Mouse (Mus musculus) gastrocnemius, postnatal 25 days (tissue): ENCODE data around the gene Arv1. TPM values are rescaled to one million over a fixed set of nuclear protein-coding genes. Genes with fewer than 3 reads are reported as not detected.

ENCODE experiments used
- DNase-seq: peaks from one replicate; pipeline ENCODE4 v3.0.0; 2022
- long read RNA-seq, 2 experiments: library from polyadenylated mRNA; stranded (forward); transcript quantifications; one replicate each; pipeline ENCODE4 v2.0.0; 2021
- total RNA-seq, 2 experiments: library from RNA; stranded (reverse); gene quantifications; 1 replicate in 1 of 2; 2 replicates in 1 of 2; pipeline ENCODE4 v1.2.3; 2021

The Arv1 gene
- total RNA-seq, result 1 to 10 TPM; 3.2 to 3.7 TPM
- long read RNA-seq, experiment 1, partial matches to known transcripts, result 0 of 1 reads
- long read RNA-seq, experiment 1, other reads (novel, unspliced or antisense), result 0 of 1 reads
- long read RNA-seq, experiment 2, partial matches to known transcripts, result 0 of 1 reads
- long read RNA-seq, experiment 2, other reads (novel, unspliced or antisense), result 1 of 1 reads

DNA sequence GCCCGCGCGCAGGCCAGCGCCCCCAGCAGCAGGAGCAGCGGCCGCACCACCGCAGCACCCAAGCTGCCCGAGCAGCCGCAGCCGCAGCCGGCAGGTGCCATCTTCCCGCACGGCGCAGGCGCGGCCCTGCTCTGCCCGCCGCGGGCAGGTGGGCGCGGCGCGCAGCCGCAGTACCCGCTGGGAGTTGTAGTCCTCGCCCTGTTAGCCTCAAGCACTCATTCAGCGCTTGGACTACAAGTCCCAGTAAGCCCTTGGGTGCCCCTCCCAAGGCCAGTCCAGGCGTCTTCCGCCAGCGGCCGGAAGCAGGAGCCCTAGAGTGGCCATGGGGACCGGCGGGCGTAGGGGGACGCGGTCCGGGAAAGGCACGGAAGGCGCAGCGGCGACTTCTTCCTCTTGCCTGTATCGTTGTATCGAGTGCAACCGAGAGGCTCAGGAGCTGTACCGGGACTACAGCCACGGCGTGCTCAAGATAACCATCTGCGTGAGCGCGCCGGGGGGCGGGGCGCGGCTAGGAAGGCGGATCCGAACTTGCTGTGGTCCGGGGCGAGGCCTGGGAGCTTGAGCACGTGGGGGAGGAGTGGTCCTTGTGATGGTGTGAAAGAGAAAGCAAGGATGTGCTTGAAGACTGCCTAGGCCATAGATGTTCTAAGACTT lies at the start of gene Arv1, which contains the start of gene Ttc13:
Gene Arv1 (plus strand): TSS at position 278 of the 654 bp plus-strand sequence.
Gene Ttc13 (minus strand): TSS at position 122 of the 654 bp plus-strand sequence.
- DNase-seq, result peak; percentile 97

- DNase-seq, result no peak
Observed at GRCm38 (mm10) chr8:124672345-124672744, 49.6 kb upstream of the Arv1 start.

DNA sequence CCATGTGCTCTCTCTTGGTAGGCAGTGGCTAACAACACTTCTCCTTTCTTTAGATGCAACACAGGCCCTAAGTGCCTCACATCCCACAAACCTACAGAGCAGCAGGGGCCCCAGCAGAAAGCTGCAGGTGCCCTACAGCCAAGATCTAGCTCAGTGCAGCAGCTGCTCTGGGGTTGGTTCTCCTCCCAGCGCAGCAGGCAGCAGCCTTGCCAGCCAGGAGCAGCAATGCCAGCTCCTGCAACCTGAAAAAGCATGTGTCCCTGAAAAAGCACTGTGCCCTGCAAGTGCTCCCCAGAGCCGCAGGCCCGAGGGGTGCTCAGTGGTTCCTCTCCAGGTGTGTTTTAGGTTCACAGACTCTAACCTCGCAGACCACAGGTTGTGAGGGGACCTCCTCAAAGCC lies 45.3 kb upstream of the Arv1 start:
- no peak for DNase-seq

DNA sequence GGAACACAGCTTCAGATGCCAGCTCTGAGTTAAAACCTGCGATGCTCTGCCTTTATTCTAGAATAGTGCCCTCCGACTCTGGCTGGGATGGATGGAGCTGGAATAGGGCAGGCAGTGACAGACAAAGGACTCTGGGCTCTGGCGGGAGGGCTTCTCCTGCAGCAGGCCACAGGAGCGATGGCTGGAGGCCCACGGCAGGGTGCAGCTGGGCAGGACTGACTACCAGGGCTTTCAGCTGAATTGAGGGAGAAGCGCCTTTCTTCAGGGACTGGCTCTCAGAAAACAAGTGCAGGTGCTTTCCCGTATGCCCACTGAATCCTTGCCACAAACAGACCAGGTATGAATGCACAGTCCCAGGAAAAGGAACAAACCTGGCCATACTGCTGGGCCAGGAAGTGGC lies 44.9 kb upstream of the Arv1 start:
- no peak for DNase-seq

DNA sequence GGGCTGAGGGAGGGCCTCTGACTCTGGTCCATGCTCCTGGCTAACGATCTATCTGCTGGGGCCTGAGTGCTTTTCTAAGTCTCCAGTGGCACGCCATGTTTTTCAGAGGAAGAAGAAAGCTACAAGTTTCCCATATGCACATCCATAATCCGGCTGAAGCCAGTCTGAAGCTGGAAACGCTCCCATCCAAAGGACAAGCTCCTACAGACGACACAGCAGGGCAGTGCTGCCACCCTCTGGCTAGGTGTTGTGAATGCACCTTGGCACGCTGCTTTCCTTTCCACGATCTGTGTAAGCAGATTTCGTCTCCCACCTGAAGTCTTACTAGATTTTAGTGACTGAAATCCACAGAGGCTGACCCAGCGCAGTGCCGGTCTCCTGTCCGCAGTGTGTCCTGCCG lies 44.5 kb upstream of the Arv1 start:
- peak; percentile 60 for DNase-seq

DNA sequence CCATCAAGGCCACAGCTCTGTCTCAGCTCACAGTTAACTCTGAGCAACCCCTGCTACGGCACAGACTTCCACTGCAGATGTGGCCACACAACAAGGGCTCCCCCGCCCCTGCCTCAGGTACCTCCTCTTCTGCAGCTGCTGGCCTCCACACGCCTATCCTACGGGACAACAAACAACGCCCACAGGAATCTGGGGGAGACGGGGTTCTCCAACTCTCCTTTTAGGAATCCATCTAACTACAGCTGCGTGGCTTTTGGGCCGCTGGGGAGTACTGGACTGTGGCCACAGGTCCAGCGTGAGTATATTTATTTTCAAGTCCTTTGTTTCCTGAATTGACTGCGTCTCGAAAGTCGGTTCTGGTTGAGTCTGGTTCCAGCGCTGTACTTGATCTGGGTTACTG lies 43.7 kb upstream of the Arv1 start:
- DNase-seq, result no peak

GRCm38 (mm10) chr8:124681077-124681791 lies 40.7 kb upstream of the Arv1 start:
- DNase-seq, result no peak

GRCm38 (mm10) chr8:124681792-124682157 lies 40.2 kb upstream of the Arv1 start:
- DNase-seq, result no peak

DNA sequence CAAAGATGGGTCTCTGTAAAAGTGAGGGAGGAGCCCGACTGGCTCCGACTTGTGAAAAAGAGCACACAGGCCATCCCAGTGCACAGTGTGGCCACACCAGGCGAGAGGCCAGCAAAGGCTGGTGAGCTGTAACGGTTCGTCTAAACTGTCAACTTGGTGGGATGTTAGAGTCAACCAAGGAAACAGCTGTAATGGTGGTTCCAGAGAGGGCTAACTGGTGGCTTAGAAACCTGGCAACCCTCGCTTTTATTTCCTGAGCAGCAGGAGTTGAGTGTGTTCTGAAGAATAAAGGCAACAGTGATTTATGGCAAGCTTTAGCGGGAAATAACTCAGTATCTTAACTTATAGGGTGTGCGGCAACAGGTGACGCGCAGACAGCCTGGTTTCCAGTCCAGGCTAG lies 39.7 kb upstream of the Arv1 start:
- DNase-seq, result no peak

GRCm38 (mm10) chr8:124688899-124689298 lies 33.0 kb upstream of the Arv1 start:
- DNase-seq, result no peak

DNA sequence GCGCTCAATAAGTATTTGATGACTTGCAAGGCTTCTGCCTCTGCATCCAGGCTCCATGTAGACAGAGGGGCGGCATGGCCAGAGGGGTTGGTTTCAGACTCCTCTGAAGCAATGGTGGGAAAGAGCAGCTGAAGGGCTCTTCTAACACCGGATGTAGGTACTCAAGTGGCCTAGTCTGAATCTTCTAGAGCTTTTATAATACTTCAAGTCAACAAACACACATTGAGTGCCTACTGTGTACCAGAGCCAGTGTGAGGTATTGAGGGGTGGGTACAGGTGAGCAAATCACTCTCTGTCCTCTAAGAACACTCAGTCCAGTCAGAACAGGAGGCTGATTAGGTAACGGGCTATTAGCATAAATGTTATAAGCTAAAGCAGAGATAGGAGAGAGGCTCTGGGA lies 30.2 kb upstream of the Arv1 start:
- no peak for DNase-seq

DNA sequence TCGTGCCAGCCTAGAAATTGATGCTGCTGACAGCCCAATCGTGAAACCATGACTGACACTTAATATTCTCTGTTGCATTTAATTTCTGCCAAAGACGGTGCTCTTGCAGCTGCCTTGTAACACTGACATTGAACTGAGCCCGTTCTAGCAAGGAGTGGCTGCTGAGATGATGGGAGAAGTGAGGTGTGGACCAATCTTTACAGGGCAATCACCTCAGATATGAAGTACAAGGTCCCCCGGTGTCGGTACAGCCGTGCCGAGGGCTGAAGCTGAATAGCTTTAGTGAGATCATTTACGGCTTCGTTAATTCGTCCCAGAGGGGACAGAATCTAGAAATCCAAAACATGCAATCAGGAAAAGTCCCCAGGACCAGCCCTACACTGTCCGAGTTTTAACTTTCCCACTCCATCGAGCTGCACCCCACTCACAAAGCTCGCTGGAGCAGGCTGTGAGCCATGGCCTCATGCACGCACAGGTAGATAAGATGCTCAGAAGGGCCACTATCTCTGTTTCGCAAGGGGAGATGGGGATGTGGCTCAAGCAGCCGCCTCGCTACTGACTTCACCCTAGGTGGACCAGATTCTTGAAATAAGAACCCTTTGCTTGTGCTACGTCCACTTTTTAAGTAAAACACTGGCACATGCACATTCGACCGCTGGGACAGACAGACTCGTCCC lies 26.4 kb upstream of the Arv1 start:
- no peak for DNase-seq

GRCm38 (mm10) chr8:124700271-124700670 lies 21.7 kb upstream of the Arv1 start:
- no peak for DNase-seq

- no peak for DNase-seq
Observed at GRCm38 (mm10) chr8:124701023-124701422, 20.9 kb upstream of the Arv1 start.

GRCm38 (mm10) chr8:124702183-124702582 lies 19.8 kb upstream of the Arv1 start:
- DNase-seq, result no peak

DNA sequence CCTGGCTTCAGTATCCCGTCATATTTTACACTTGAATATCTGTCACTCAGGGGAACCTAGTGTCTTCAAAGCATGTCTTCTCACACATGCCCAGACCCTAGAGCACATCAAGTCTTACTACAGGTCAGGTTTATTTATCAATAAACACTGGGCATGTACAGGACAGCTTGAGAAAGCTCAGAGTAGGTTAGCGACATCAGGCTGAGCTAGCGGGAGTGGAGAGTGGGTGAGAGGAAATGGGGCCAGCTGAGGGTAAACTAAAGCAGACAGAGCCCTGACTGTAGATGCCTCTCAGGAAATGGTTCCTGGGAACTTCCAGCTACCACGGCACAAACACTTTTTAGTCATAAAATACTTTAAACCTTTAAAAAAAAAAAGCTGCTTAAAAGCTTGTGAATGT lies 18.4 kb upstream of the Arv1 start:
- no peak for DNase-seq

- no peak for DNase-seq
Observed at GRCm38 (mm10) chr8:124704376-124704775, 17.6 kb upstream of the Arv1 start.

DNA sequence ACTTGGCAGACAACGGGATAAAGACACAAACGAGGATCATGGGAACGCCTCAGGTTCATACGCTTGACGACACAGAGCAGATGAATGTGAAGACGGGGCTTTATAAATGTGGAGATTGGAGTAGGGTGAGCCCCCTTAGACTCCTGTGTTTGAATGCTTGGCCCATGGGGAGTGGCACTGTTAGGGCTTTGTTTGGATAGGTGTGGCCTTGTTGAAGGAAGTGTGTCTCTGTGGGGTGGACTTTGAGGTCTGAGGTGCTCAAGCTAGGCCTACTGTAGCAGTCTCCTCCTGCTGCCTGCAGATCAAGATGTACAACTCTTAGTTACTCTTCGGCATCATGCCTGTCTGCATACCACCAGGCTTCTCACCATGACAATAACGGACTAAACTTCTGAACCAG lies 16.1 kb upstream of the Arv1 start:
- DNase-seq, result no peak

DNA sequence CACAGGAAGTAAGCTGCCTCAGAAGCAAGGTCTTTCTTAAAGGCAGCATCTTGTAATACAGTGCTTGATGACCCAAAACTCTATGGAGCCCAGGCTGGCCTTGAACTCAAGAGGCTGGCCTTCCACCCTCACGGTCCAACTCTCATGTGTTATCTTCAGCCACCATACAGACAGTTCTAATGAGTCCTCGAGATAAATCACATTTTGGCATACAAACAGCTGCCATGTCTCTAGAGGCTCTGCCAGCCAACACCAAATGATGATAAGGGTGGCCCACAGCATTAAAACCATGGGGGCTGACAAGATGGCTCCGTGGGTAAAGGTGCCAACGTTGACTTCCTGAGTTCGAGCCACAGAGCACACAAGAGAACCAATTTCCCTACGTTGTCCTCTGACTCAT lies 8.7 kb upstream of the Arv1 start:
- DNase-seq, result no peak

DNA sequence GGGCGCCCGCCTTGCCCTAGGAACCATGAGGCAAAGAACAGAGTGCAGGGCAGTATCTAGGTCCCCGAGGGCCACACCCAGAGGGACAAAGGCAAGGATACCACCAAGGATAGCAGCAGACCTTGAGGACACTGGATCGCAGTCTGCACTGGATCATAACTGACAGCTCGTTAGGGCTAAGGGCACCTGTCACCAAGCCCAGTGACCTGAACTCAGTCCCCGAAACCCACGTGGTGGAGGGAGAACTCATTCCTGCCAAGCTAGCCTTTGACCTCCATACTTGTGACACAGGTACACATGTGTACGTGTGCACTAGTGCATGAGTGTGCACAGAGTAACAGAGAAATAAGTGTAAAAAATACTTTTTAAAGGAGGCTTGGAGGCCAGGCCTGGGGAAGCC lies 6.2 kb upstream of the Arv1 start:
- no peak for DNase-seq

GRCm38 (mm10) chr8:124720133-124720532 lies 1.8 kb upstream of the Arv1 start:
- no peak for DNase-seq

- no peak for DNase-seq
Observed at GRCm38 (mm10) chr8:124720938-124721861, 739 bp upstream of the Arv1 start.
